Mouse (Mus musculus) heart, adult 18-20 months (tissue): ENCODE results near the gene Sypl. TPM values are rescaled to one million over a fixed set of nuclear protein-coding genes. Genes with fewer than 3 reads are reported as not detected.

Experiments used
- DNase-seq, 2 experiments: peaks; one replicate each; pipeline ENCODE4 v3.0.0; 2021 to 2022; ENCODE audit warnings: mixed read lengths in 1 of 2
- long read RNA-seq, 2 experiments: library from polyadenylated mRNA; stranded (forward); transcript quantifications; one replicate each; pipeline ENCODE4 v2.0.0; 2021
- total RNA-seq, 2 experiments: library from RNA; stranded (reverse); gene quantifications; 2 replicates each; pipeline ENCODE4 v1.2.3; 2021

Gene Sypl
- 10 to 100 TPM; 79.8 to 88.6 TPM for total RNA-seq
- long read RNA-seq, experiment 1, full-length matches to known transcripts: 111 of 115 reads
- long read RNA-seq, experiment 1, partial matches to known transcripts: 1 of 115 reads
- long read RNA-seq, experiment 1, other reads (novel, unspliced or antisense): 3 of 115 reads
- long read RNA-seq, experiment 2, transcript Sypl-201 (5 exons, 2,019 nt): major isoform, 54 of 55 reads
- long read RNA-seq, experiment 2, partial matches to known transcripts: 0 of 55 reads
- long read RNA-seq, experiment 2, other reads (novel, unspliced or antisense): 1 of 55 reads

DNA sequence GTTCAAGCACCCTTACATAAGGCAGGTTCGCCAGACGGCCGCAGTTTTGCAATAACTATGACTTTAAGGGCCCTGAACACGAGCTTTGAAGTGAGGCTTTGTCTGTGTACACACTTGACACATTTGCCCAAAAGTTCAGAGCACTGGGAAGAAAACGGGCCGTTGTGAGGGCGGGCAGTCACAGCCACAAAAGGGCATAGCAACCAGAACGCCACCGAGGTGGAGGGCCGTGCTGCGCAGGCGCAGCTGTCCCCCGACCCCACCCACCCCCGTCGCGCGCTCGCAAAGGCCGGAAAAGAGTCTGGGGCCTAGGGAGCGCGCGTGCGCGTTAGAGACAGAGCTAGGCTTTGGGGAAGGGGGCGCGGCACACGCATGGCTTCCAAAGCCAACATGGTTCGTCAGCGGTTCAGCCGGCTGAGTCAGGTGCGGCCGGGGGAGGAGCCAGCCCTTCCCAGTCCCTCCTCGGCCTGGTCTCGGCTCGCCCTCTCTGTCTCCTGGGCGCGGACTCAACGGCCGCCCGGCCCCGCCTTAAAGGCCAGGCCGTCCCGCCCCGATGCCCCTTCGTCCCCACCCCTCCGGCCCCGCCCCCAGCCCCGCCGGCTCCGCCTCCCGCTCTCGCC, at the start of gene Sypl:
Gene Sypl (plus strand): TSS at position 296 of the 620 bp plus-strand sequence.
- peak; percentile 95 to 99 for DNase-seq

DNA sequence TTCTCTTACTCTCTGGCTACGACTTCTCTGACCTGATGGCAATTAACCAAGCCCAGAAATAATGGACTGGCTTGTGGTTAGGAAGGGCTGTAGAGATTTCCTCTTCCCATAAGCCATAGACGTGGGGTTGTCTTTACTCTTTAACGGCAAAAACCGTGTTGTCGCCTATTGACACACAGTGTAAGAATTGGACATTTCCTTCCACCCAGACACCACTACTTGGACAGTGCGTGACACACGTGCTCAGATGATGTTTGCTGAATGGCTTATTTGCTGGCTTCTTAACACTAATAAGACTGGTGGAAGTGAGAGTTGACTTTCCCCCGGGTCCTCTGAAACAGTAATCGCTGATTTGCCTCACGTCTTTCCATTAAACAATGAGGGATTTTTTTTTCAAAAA, 44.0 kb upstream of the Sypl start:
- DNase-seq: no peak

- DNase-seq: peak; percentile 66 to 83
Observed at GRCm38 (mm10) chr12:32910092-32910491, 43.6 kb upstream of the Sypl start.

GRCm38 (mm10) chr12:32910560-32911194, 43.0 kb upstream of the Sypl start:
- DNase-seq: peak in 1 of 2 experiments; percentile 42

DNA sequence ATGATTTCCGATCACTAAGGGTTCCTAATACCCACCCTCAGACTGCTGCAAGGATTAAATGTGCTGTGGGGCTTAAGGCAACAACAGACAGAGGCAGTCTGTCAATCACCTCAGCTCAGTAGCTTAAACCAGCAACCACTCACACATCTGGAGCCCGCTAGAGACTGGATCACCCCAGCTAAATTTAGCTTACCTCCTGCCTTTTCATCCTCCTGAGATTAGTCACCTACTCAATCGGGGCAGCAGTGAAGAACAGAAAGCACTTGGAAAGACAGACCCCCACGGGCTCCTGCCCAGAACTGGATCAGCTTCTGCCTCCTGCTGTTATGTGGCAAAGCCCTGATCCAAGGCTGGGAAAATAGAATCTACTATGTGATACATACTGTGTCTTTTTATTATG, 42.1 kb upstream of the Sypl start:
- DNase-seq: no peak

- no peak for DNase-seq
Observed at GRCm38 (mm10) chr12:32912772-32913171, 40.9 kb upstream of the Sypl start.

DNA sequence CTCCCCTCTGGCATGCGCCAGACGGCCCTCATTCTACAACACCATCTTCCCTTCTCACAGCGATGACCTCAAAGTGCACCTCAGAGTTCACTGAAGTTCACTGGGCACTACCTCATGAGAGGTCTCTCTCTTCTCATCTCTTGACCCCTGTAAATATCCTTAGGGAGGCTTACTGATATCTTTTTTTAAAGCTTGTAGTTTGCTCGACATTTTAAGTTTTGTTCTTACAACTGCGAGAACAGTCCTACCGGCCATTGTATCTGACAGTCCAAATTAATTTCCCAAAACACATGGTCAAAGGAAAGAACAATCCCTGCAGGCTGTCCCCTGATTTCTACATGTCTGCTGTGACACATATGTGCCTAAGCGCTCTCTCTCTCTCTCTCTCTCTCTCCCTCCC, 35.0 kb upstream of the Sypl start:
- DNase-seq: no peak

GRCm38 (mm10) chr12:32919091-32919490, 34.6 kb upstream of the Sypl start:
- no peak for DNase-seq

DNA sequence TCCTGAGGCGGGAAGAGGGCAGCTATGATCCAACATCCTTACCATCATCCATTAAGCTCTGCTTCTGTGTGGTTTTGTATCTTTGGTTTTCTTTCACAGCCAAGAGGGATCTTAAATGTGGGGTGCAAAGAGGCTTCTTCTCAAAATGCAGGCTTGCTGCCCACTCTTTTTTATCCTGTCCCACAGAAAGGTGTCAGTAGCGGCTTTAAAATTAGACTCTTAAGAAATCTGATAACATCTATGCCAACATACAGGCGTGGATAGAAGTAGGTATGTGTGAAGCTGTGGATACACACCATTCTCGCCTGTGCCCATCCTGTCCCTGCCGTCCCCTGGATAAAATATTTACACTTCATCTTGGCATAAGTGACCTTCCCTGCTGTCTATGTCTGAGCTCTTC, 34.2 kb upstream of the Sypl start:
- no peak for DNase-seq

GRCm38 (mm10) chr12:32920185-32920788, 33.4 kb upstream of the Sypl start:
- peak; percentile 76 to 89 for DNase-seq

DNA sequence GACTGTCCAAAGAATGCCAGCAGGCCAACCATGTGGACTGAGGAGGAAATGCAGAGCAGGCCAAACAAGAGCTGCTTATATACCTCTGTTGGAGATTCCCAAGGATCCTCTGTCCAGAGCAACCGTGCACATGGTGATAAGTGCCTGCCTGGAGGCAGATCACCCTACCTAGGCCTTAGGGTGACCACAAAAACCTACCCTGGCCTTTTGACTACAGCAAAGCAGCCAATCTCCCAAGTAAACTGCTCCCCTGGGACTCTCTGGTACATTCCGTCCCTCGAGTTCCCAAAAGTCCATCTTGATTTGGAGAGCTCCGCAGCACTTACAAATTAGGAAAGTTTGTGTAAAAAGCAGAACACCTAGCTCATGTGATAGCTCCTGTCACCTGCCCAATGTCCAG, 32.6 kb upstream of the Sypl start:
- peak in 1 of 2 experiments; percentile 47 for DNase-seq

DNA sequence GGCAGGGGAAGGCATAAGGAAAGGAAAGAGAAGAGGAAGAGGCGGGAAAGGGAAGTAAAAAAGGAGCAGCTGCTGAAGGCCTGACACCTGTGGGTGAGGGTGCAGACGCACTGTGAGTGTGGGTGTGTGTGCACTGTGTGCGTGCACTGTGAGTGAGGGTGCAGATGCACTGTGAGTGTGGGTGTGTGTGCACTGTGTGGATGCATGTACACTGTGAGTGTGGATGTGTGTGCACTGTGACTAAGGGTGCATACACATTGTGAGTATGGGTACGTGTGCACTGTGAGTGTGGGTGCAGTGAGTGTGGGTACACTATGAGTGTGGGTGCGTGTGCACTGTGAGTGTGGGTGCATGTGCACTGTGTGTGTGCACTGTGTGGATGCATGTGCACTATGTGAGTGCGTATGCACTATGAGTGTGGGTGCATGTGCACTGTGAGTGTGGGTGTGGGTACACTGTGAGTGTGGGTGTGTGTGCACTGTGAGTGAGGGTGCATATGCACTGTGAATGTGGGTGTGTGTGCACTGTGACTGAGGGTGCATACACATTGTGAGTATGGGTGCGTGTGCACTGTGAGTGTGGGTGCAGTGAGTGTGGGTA, 32.1 kb upstream of the Sypl start:
- DNase-seq: no peak

DNA sequence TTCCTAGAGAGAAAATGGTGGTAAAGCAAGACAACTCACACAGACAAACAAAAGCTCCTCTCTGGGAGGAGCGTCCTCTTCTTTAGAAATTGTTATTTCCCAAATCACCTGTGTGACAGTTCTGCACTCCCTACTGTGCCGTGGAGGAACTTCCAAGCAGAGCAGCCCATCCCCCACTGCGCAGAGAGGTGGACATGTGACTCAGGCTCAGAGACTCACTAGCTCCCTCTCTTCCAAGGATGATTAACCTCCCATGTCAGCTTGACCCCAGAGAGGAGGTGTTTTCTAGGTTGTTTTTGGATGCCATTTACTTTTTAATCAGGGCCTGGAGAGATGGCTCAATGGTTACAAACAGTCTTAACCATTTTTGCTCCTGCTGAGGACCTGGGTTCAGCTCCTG, 29.4 kb upstream of the Sypl start:
- no peak for DNase-seq

- peak; percentile 23 to 32 for DNase-seq
Observed at GRCm38 (mm10) chr12:32926331-32927172, 27.1 kb upstream of the Sypl start.

- DNase-seq: no peak
Observed at GRCm38 (mm10) chr12:32927231-32927835, 26.4 kb upstream of the Sypl start.

DNA sequence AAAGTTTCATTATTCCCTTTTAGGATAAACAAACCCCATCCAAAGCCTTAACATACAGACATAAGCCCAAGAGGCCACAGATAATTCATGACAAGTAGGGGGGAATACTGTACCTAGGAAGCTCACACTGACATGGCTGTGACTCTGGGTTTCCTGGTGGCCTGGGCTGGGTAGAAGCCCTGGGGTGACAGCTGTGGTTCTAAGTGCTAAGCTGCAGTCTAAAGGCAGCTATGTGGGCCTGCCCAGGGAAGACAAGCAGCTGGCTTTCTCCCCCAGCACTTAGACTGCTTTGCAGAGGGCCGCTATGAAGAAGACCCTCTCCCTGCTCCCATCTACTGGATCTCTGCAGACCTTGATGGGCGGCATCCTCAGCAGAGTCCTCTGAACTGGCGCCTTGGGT, 25.5 kb upstream of the Sypl start:
- no peak for DNase-seq

DNA sequence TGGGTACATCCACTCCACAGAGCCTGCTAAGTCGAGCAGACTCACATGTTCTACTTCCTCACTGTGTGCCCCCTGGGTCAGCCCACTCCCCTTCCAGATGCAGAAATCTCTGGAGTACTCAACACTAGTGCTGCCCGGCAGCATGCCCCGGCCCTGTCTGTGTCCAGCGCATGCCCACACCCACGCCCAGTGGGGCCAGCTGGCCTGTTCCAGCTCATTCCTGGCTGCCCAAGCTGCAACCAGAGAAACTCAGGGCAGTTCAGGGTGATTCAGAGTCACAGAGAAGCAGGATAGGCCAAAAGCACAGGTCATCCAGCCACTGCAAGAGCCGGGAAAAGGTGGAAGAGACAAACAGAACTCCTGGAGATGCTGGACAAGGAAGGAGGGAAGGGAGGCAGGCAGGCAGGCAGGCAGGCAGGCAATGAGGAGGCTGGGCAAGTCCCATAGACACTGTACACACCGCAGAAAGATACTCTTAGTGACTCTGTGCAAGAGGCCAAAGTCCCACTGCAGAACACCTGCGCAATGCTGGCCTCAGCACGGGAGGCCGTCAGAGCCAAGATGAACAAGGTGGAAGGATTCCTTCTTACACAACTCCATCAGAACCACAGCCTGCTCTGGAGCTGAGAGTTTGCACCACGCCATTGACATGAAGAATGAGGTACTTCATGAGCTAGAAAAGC, 23.7 kb upstream of the Sypl start:
- DNase-seq: no peak

GRCm38 (mm10) chr12:32930566-32930965, 23.1 kb upstream of the Sypl start:
- no peak for DNase-seq

DNA sequence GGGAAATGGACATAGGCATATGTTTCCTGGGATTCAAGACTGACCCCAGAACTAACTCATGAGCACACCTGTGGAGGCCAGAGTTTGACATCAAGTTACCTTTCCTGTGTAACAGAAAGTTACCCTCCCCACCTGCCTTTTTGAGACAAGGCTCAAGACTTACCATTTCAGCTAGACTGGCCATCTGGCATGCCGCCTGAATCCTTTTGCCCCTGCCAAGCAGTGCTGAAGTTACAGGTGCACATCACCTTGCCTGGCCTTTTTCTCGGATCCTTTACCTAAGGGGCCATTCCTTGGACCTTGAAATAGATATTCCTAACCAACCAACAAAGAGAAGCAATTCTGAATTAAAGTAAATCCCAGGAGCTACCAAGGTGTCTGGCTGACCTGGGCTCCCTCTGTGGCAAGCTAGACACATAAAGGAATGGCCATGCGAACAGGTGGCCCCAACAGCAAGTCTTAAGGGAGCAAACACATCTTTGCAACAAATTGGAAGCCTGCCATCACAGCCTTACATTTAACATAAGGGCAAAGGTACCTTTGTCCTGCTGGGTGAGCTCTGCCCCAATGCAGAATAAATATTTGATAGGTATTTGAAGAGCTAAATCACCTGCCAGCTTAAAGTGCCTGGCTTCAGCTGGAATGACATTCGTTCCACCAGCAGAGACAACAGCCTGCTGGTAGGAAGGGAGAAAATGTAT, 17.3 kb upstream of the Sypl start:
- DNase-seq: no peak

DNA sequence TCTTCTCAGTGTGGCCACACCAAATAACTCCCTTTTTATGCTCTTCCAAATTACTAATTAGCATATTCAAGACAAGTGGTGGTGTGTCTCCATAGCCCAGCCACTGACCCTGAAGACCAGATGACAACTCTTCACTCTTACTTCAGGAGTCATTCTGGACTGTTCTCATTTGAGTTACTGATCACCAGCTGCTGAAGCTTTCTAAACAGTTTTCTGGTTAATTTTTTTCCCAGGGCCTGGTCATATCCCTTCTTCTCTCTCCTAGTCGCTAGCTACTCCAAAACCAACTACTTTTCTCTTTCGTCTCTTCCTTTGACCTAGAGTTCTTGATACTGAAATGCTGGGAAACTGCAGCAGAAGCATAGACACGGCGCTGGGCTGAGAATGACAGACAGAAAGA, 12.6 kb upstream of the Sypl start:
- no peak for DNase-seq
